Mouse (Mus musculus): ENCODE measurements at regions not wholly inside any gene's neighbourhood (a gene's known extent, or its start where the extent isn't known, plus 50 kb on each side); places are given as distances from the start of the nearest gene placed in this dataset.
A peak's percentile ranks its signal among the peaks of the same experiment; 100 is the strongest.

DNA sequence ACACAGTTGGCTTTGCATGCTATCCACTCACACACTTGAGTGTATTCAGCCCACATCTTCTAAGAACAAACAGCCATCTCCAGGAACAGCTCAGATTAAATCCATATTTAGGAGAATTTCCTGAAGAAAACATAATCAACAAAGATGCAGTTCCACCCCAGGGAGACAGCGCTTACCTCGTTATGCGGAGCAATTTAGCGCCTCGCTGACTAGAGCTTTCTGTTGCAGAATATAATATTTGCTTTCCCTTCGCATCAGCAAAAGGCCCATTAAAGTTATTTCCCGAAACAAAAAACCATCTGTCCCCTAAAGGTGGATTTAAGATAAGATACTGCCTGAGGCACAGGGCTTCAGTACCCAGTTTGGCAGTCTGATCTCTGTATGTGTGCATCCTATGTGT lies 112.0 kb downstream of the Ndufa10 start:
- ATAC-seq (replicated peaks; ENCODE audit: low FRiP score, low read depth), result no peak

DNA sequence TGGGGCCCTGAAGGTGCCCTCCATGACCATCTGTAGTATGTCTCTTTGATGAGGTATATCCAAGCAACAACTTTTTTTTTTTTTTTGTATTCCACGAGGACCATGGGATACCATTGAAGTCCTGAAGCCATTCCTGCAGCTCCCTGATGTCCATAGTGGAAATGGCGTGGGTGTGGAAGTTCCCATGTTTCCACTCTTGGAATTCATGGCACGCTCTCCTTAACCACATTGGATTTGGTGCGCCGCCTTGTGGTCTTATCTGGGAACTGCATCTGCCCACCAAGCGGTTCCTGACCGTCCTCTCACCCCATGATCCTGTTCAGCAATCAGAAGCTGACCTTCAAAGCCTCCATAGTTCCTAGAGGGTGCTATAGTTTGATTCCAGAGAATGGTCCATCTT lies 113.4 kb downstream of the Ndufa10 start:
- 0 out of 2 replicates have a peak, but pooled peaks cover 2% of the 10 kb centered on the region for H3K27me3 ChIP-seq (ENCODE audit: insufficient read depth, low read length)
- H3K9ac ChIP-seq (ENCODE audit: low read depth, low read length), result no peak overlapping the region
- H3K4me2 ChIP-seq (ENCODE audit: low read length), result no peak overlapping the region
- no peaks in the 10 kb centered on the region for H3K36me3 ChIP-seq (ENCODE audit: insufficient read depth, low read length)
- WGBS, result 13% methylated on average over 7 of the region's 7 CpGs
- no peaks in the 10 kb centered on the region for H3K4me1 ChIP-seq (replicated peaks; ENCODE audit: insufficient read depth, low read length)
- H3K27ac ChIP-seq, result no peak overlapping the region
- H3K9me3 ChIP-seq (replicated peaks; ENCODE audit: low read length), result no peaks in the 10 kb centered on the region
- no peak for ATAC-seq (replicated peaks; ENCODE audit: low FRiP score, low read depth)
- DNase-seq (ENCODE audit: low spot score), result peak; percentile 78
- H3K4me3 ChIP-seq (replicated peaks; ENCODE audit: low read depth, low read length), result no peak overlapping the region
- TF ChIP-seq CTCF (IDR thresholded peaks at IDR 0.05; ENCODE audit: low read depth), result peak; percentile 88

More for the DNA sequence above, 112.0 kb downstream of the Ndufa10 start:
- no peaks in the 10 kb centered on the region for H3K36me3 ChIP-seq (ENCODE audit: insufficient read depth, low read length)
- no peak overlapping the region for H3K27ac ChIP-seq
- no peak overlapping the region for H3K4me2 ChIP-seq (ENCODE audit: low read length)
- WGBS, result 81% methylated on average over 7 of the region's 7 CpGs
- H3K4me1 ChIP-seq (replicated peaks; ENCODE audit: insufficient read depth, low read length), result no peaks in the 10 kb centered on the region
- H3K9ac ChIP-seq (ENCODE audit: low read depth, low read length), result no peak overlapping the region
- no peak for TF ChIP-seq CTCF (IDR thresholded peaks at IDR 0.05; ENCODE audit: low read depth)
- 0 out of 2 replicates have a peak, but pooled peaks cover 4% of the 10 kb centered on the region for H3K27me3 ChIP-seq (ENCODE audit: insufficient read depth, low read length)
- no peak for DNase-seq (ENCODE audit: low spot score)
- H3K9me3 ChIP-seq (replicated peaks; ENCODE audit: low read length), result no peaks in the 10 kb centered on the region
- H3K4me3 ChIP-seq (replicated peaks; ENCODE audit: low read depth, low read length), result no peak overlapping the region

DNA sequence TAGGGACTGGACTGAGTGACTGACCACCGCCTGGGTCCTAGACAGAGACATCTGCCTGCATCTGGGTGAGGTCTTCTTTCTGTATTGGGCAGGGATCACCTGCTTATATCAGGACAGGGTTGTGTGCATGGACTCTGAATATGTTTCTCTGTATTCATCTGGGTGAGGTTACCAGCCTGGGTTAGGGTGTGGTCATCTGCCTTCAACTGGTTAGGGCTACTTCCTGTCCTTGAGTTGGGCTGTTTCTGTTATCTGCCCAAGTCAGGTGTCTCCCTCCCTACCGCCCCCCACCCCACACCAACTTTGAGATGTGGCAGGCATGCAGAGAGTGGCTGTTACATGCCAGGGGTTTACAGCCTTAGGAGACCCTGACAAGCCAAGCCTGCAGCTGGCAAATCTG lies 114.2 kb downstream of the Ndufa10 start:
- no peak overlapping the region for H3K4me3 ChIP-seq (replicated peaks; ENCODE audit: low read depth, low read length)
- H3K36me3 ChIP-seq (ENCODE audit: insufficient read depth, low read length), result no peaks in the 10 kb centered on the region
- WGBS, result 94% methylated on average over 2 of the region's 2 CpGs
- H3K27ac ChIP-seq, result no peak overlapping the region
- no peak overlapping the region for H3K9ac ChIP-seq (ENCODE audit: low read depth, low read length)
- no peak overlapping the region for H3K4me2 ChIP-seq (ENCODE audit: low read length)
- DNase-seq (ENCODE audit: low spot score), result no peak
- H3K4me1 ChIP-seq (replicated peaks; ENCODE audit: insufficient read depth, low read length), result no peaks in the 10 kb centered on the region
- no peaks in the 10 kb centered on the region for H3K9me3 ChIP-seq (replicated peaks; ENCODE audit: low read length)
- no peak for ATAC-seq (replicated peaks; ENCODE audit: low FRiP score, low read depth)
- TF ChIP-seq CTCF (IDR thresholded peaks at IDR 0.05; ENCODE audit: low read depth), result no peak
- H3K27me3 ChIP-seq (ENCODE audit: insufficient read depth, low read length), result no peaks in the 10 kb centered on the region

DNA sequence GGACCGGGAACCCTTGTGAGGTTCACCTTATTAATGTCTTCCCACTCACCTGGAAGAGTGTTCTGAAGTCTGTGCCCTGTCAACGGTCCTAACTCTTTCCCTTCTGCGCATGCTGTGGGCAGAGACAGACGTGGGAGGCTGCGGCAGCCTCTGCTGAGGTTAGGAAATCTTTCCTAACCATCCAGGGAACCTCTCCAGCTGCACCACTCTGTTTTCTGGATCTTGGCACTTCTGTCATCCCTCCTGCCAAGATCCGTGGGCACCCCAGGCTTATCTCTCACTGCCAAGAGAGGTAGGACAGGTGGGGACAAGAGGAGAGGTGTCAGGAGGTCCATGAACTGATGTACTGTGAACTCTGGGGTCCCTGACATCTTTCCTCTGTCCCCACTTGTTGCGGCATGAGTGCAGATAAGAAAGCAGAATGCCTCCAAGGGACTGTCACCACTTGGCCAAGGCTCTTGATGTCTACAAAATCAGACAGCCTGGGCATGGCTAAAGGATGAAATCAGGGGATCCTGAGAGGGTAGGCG lies 114.8 kb downstream of the Ndufa10 start:
- Histone ChIP-seq H3K4me1 (replicated peaks; ENCODE audit: insufficient read depth, low read length) (no peaks in the 10 kb centered on the region), H3K4me2 (ENCODE audit: low read length) (no peak overlapping the region), H3K4me3 (replicated peaks; ENCODE audit: low read depth, low read length) (no peak overlapping the region), H3K27ac (no peak overlapping the region), H3K27me3 (ENCODE audit: insufficient read depth, low read length) (no peaks in the 10 kb centered on the region), H3K9me3 (replicated peaks; ENCODE audit: low read length) (no peaks in the 10 kb centered on the region), H3K9ac (ENCODE audit: low read depth, low read length) (no peak overlapping the region), H3K36me3 (ENCODE audit: insufficient read depth, low read length) (no peaks in the 10 kb centered on the region)
- 84% methylated on average over 8 of the region's 8 CpGs for WGBS
- no peak for TF ChIP-seq CTCF (IDR thresholded peaks at IDR 0.05; ENCODE audit: low read depth)
- ATAC-seq (replicated peaks; ENCODE audit: low FRiP score, low read depth) (no peak), DNase-seq (ENCODE audit: low spot score) (no peak)

DNA sequence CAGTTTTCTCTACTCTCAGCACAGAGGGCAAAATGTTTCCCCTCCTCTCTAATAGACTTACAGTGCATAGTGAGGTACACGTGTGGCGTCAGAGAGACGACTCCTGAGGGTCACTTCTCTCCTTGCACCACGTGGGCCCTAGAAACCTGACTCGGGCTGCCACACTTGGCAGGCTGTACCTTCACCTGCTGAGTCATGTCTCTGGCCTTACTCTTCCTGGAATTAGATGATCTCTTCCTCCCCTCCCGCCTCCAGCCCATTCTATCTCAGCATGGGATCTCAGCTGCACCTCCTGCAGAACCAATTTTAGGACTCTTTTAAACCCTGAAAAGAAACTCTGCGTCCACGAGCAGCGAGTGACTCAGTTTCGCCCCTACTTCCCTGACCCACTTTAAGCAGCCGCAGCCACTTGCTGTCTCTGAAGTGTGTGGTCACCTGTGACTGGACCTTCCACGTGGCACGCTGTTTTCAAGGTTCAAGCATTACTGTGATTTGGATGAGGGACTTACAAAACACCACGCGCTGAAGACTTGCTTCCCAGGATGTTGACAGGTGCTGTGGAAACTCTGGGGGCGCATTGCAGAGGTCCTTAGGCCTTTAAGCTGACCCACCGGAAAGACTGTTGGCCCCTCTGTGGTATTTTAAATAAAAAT lies 125.2 kb downstream of the Ndufa10 start:
- no peak; the same call in 1 of the 2 replicates for ATAC-seq (replicated peaks; ENCODE audit: low FRiP score, low read depth)
- Histone ChIP-seq H3K4me2 (ENCODE audit: low read length) (no peak overlapping the region), H3K9me3 (replicated peaks; ENCODE audit: low read length) (no peaks in the 10 kb centered on the region), H3K4me3 (replicated peaks; ENCODE audit: low read depth, low read length) (no peak overlapping the region), H3K4me1 (replicated peaks; ENCODE audit: insufficient read depth, low read length) (no peaks in the 10 kb centered on the region), H3K36me3 (ENCODE audit: insufficient read depth, low read length) (no peaks in the 10 kb centered on the region), H3K27me3 (ENCODE audit: insufficient read depth, low read length) (no peaks in the 10 kb centered on the region), H3K27ac (no peak overlapping the region), H3K9ac (ENCODE audit: low read depth, low read length) (no peak overlapping the region)
- no peak for TF ChIP-seq CTCF (IDR thresholded peaks at IDR 0.05; ENCODE audit: low read depth)
- 47% methylated on average over 17 of the region's 17 CpGs for WGBS
- DNase-seq (ENCODE audit: low spot score), result no peak

DNA sequence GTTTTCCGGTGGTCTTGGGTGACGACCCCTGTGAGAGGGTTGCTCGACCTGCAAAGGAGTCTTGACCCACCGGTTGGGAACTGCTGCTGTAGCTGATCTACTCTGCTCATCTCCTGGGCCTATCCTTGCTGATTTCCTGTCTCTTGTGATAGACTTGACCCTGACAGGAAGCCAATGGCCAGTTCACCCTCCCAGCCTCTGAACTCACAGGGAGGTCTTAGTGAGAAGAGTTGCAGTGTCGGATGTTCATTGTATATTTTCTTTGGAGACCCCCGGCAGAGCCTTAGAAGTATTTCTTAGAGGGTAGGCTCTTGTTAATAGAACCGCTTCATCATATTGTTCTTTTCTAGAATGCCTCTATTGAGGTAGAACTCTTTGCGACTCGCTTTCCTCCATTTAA lies 126.0 kb downstream of the Ndufa10 start:
- no peak for DNase-seq (ENCODE audit: low spot score)
- TF ChIP-seq CTCF (IDR thresholded peaks at IDR 0.05; ENCODE audit: low read depth), result no peak
- H3K27me3 ChIP-seq (ENCODE audit: insufficient read depth, low read length), result no peaks in the 10 kb centered on the region
- no peaks in the 10 kb centered on the region for H3K9me3 ChIP-seq (replicated peaks; ENCODE audit: low read length)
- H3K4me2 ChIP-seq (ENCODE audit: low read length), result no peak overlapping the region
- H3K4me1 ChIP-seq (replicated peaks; ENCODE audit: insufficient read depth, low read length), result no peaks in the 10 kb centered on the region
- no peak overlapping the region for H3K27ac ChIP-seq
- no peak overlapping the region for H3K4me3 ChIP-seq (replicated peaks; ENCODE audit: low read depth, low read length)
- 72% methylated on average over 9 of the region's 9 CpGs for WGBS
- no peak for ATAC-seq (replicated peaks; ENCODE audit: low FRiP score, low read depth)
- no peak overlapping the region for H3K9ac ChIP-seq (ENCODE audit: low read depth, low read length)
- no peaks in the 10 kb centered on the region for H3K36me3 ChIP-seq (ENCODE audit: insufficient read depth, low read length)

Data from kidney, postnatal 0 days (tissue).